Mouse (Mus musculus): ENCODE results near the gene Ptpre. TPM values are rescaled to one million over a fixed set of nuclear protein-coding genes. Genes with fewer than 3 reads are reported as not detected.

Gene Ptpre
- polyA plus RNA-seq (2014; fragmentation: Illumina TruSeq; extraction: RNeasy Lipid Tissue Mini Kit (QIAGEN cat#74804); ENCODE audit: low read depth, low replicate concordance): 6.4 TPM

GRCm38 (mm10) chr7:135537341-135537901 is at the start of gene Ptpre:
Gene Ptpre, plus strand, starts transcription at chr7:135537481.

DNA sequence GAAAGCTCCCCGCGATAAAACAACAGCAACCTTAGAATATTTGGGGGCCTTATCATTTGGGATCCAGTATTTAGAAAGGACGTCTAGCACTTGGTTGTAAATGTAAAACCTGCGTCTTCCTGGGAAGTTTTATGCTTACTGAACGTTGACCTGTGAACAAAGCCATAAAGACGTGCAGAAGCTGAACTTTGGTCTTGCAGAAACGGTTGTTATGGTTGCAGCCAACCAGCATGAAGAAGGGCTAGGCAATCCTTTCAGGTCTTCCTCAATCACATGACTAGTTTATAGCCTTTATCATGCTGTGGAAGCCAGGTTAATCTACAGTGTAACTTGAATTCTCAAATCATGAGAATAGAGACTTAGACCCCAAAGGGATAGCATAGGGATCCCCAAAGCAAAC is 8.8 kb upstream of the Ptpre start, which contains the start of gene Clrn3:
Clrn3 (minus strand) TSS at position 140 of the 400 bp plus-strand sequence.

GRCm38 (mm10) chr7:135715642-135716444 is 178.6 kb downstream of the Ptpre start, which contains the start of gene Mki67:
Gene Mki67, minus strand, starts transcription at chr7:135716361.

Other genes with a start within 250 kb of the Ptpre start
- not detected for gene Foxi2, start 127.2 kb upstream of the Ptpre start, polyA plus RNA-seq (2014; fragmentation: Illumina TruSeq; extraction: RNeasy Lipid Tissue Mini Kit (QIAGEN cat#74804); ENCODE audit: low read depth, low replicate concordance)
- gene Clrn3, start 8.8 kb upstream of the Ptpre start, polyA plus RNA-seq (2014; fragmentation: Illumina TruSeq; extraction: RNeasy Lipid Tissue Mini Kit (QIAGEN cat#74804); ENCODE audit: low read depth, low replicate concordance): 147 TPM
- gene Mki67, start 178.9 kb downstream of the Ptpre start, polyA plus RNA-seq (2014; fragmentation: Illumina TruSeq; extraction: RNeasy Lipid Tissue Mini Kit (QIAGEN cat#74804); ENCODE audit: low read depth, low replicate concordance): 49.7 TPM